Comparison of ENCODE assay signal across 13 mouse cellular contexts in the genomic region with DNA sequence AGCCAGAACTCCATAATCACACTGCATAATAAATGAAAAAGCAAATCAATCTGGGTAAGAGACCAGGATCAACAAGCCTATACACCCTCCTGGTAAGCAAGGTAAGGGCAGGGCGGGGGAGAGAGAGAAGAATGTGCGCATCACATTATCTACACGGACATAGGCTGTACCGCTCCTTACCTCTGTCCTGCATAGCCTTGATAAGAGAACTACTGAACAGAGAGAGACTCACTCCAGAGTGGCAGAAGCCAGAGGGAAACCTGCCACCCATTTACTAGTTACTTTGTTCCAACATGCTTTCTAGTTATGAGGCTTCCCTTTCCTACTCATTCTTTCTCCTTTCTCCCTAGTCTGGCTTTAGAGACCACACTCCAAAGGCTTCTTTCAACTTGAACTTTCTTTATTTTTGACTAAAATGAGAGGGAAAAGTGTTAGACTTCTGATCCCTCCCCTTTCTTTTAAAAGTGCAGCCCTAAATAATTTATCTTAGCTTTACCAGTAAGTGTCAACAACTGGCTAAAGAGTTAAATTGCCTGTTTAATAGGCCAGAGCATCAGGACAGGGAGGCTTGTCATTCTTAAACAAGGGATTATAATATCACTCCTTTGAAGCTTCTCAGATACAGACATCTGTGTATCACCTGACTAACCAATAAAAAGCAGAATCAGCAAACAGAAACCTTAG. TPM values are rescaled to one million over a fixed set of nuclear protein-coding genes. Genes with fewer than 3 reads are reported as not detected.
DNase-seq lines count a peak whose midpoint lies in the region; ATAC-seq lines count a peak whose summit lies in the region.
"Had no signal": no experiment of that assay in that cellular context is flagged by ENCODE, and none has a peak within 500 bp of the region (broad histone marks: within the 10 kb centered on the region; RNA-seq: fewer than 3 reads in every experiment).

No protein-coding gene starts in this region.

- DNase-seq in kidney, adult 18-20 months, result no peak
- DNase-seq in ZHBTc4 (ENCODE audit: low read depth, low spot score), result peak; percentile 56
- no peak for DNase-seq in liver, embryonic 11.5 days (ENCODE audit: low spot score)
- peak; percentile 63 to 68 for DNase-seq in spleen, postnatal 4 days (ENCODE audit: low spot score in 2 of 2)
- no peak for DNase-seq in cerebellum, postnatal 14 days
- no peak for DNase-seq in midbrain, embryonic 11.5 days (ENCODE audit: low spot score, missing footprints)
- DNase-seq: cerebellum, adult 11 months; kidney, adult 9 months; right cerebral cortex, adult 18-20 months had no signal

- WGBS in kidney, embryonic 16.5 days, result 89% methylated on average over 4 of the region's 4 CpGs
- WGBS in liver, embryonic 11.5 days, result 24% methylated on average over 4 of the region's 4 CpGs
- 82% methylated on average over 4 of the region's 4 CpGs for WGBS in midbrain, embryonic 11.5 days

- H3K9me3 ChIP-seq in kidney, embryonic 16.5 days (ENCODE audit: low read length), result no peaks in the 10 kb centered on the region
- H3K9me3 ChIP-seq in liver, embryonic 11.5 days (ENCODE audit: control insufficient read depth, low read length), result no peaks in the 10 kb centered on the region
- no peaks in the 10 kb centered on the region for H3K9me3 ChIP-seq in midbrain, embryonic 11.5 days (ENCODE audit: control insufficient read depth, low read length)
- H3K9me3 ChIP-seq: limb, embryonic 15.5 days; midbrain, embryonic 13.5 days; neural tube, embryonic 12.5 days had no signal

- H3K4me2 ChIP-seq in kidney, embryonic 16.5 days (replicated peaks; ENCODE audit: low read depth, low read length), result no peak overlapping the region
- H3K4me2 ChIP-seq in liver, embryonic 11.5 days, result peak overlapping the region; percentile 44; the same call in 1 of the 2 replicates
- no peak overlapping the region for H3K4me2 ChIP-seq in midbrain, embryonic 11.5 days
- H3K4me2 ChIP-seq: limb, embryonic 15.5 days; midbrain, embryonic 13.5 days; neural tube, embryonic 12.5 days had no signal

- H3K4me3 ChIP-seq in kidney, embryonic 16.5 days (ENCODE audit: low read length), result no peak overlapping the region
- no peak overlapping the region for H3K4me3 ChIP-seq in liver, embryonic 11.5 days (ENCODE audit: low read depth, low read length)
- H3K4me3 ChIP-seq in midbrain, embryonic 11.5 days (ENCODE audit: low read depth, low read length), result no peak overlapping the region
- H3K4me3 ChIP-seq: limb, embryonic 15.5 days; midbrain, embryonic 13.5 days; neural tube, embryonic 12.5 days had no signal

- 0 out of 2 replicates have a peak, but pooled peaks have one; percentile 42 for ATAC-seq in kidney, embryonic 16.5 days (ENCODE audit: low FRiP score, low TSS enrichment)
- peak; percentile 100 for ATAC-seq in liver, embryonic 11.5 days (replicated peaks; ENCODE audit: low FRiP score)
- no peak for ATAC-seq in midbrain, embryonic 11.5 days (ENCODE audit: low FRiP score)
- ATAC-seq: midbrain, embryonic 13.5 days had no signal

- no peaks in the 10 kb centered on the region for H3K36me3 ChIP-seq in kidney, embryonic 16.5 days (ENCODE audit: insufficient read depth, low read length)
- H3K36me3 ChIP-seq in liver, embryonic 11.5 days (ENCODE audit: control insufficient read depth, insufficient read depth, low read length), result no peaks in the 10 kb centered on the region; the same call in 1 of the 2 replicates
- no peaks in the 10 kb centered on the region for H3K36me3 ChIP-seq in midbrain, embryonic 11.5 days (ENCODE audit: control insufficient read depth, insufficient read depth, low read length)
- H3K36me3 ChIP-seq: limb, embryonic 15.5 days; neural tube, embryonic 12.5 days had no signal

- no peaks in the 10 kb centered on the region for H3K4me1 ChIP-seq in kidney, embryonic 16.5 days (ENCODE audit: insufficient read depth, low read length)
- H3K4me1 ChIP-seq in liver, embryonic 11.5 days (replicated peaks; ENCODE audit: control insufficient read depth, insufficient read depth, low read length), result peaks cover 36% of the 10 kb centered on the region
- H3K4me1 ChIP-seq in midbrain, embryonic 11.5 days (ENCODE audit: control insufficient read depth, insufficient read depth, low read length), result no peaks in the 10 kb centered on the region
- H3K4me1 ChIP-seq: limb, embryonic 15.5 days; midbrain, embryonic 13.5 days; neural tube, embryonic 12.5 days had no signal

- H3K27me3 ChIP-seq in kidney, embryonic 16.5 days (ENCODE audit: insufficient read depth, low read length), result no peaks in the 10 kb centered on the region
- H3K27me3 ChIP-seq in liver, embryonic 11.5 days (replicated peaks; ENCODE audit: control insufficient read depth, insufficient read depth, low read length), result no peaks in the 10 kb centered on the region
- no peaks in the 10 kb centered on the region for H3K27me3 ChIP-seq in midbrain, embryonic 11.5 days (ENCODE audit: control insufficient read depth, insufficient read depth, low read length)
- H3K27me3 ChIP-seq: limb, embryonic 15.5 days; midbrain, embryonic 13.5 days; neural tube, embryonic 12.5 days had no signal

- no peak overlapping the region for H3K27ac ChIP-seq in kidney, embryonic 16.5 days (ENCODE audit: low read length)
- H3K27ac ChIP-seq in liver, embryonic 11.5 days (ENCODE audit: low read depth, low read length), result peak overlapping the region; percentile 88
- H3K27ac ChIP-seq in midbrain, embryonic 11.5 days (ENCODE audit: low read depth, low read length), result no peak overlapping the region
- H3K27ac ChIP-seq: limb, embryonic 15.5 days; midbrain, embryonic 13.5 days; neural tube, embryonic 12.5 days had no signal

- H3K9ac ChIP-seq in kidney, embryonic 16.5 days (replicated peaks; ENCODE audit: low read length), result no peak overlapping the region
- H3K9ac ChIP-seq in liver, embryonic 11.5 days (ENCODE audit: low read depth, low read length), result no peak overlapping the region
- no peak overlapping the region for H3K9ac ChIP-seq in midbrain, embryonic 11.5 days (ENCODE audit: low read length)
- H3K9ac ChIP-seq: limb, embryonic 15.5 days; midbrain, embryonic 13.5 days; neural tube, embryonic 12.5 days had no signal

RNA-seq across cellular contexts. Expression of a gene that starts 38.3 kb away (rescaled TPM):
- polyA plus RNA-seq in kidney, embryonic 16.5 days (2015; fragmentation: Nextera tagmentation; extraction: Ambion mirVana), result 181 and 189 TPM in 2 replicates
- polyA plus RNA-seq in liver, embryonic 11.5 days (2014; fragmentation: Nextera tagmentation; extraction: Ambion mirVana), result 123 and 126 TPM in 2 replicates
- 245 and 246 TPM in 2 replicates for polyA plus RNA-seq in midbrain, embryonic 11.5 days (2014; fragmentation: Nextera tagmentation; extraction: Ambion mirVana)

RNA-seq across cellular contexts. Expression of a gene that starts 44.9 kb away (rescaled TPM):
- 14.9 and 17.7 TPM in 2 replicates for polyA plus RNA-seq in kidney, embryonic 16.5 days (2015; fragmentation: Nextera tagmentation; extraction: Ambion mirVana)
- 20.7 and 21.3 TPM in 2 replicates for polyA plus RNA-seq in liver, embryonic 11.5 days (2014; fragmentation: Nextera tagmentation; extraction: Ambion mirVana)
- polyA plus RNA-seq in midbrain, embryonic 11.5 days (2014; fragmentation: Nextera tagmentation; extraction: Ambion mirVana), result 3.9 and 5.1 TPM in 2 replicates

Comparison
In these comparisons a context has a peak if more than half of its experiments do, and no peak if none do; other contexts are left out.
1. DNase-seq: peak in ZHBTc4 (single experiment) and spleen, postnatal 4 days (2 of 2); none in kidney, adult 18-20 months (single experiment), liver, embryonic 11.5 days (single experiment), cerebellum, postnatal 14 days (0 of 2) and midbrain, embryonic 11.5 days (single experiment).